Mouse (Mus musculus): ENCODE measurements around the gene Sept3. TPM values are rescaled to one million over a fixed set of nuclear protein-coding genes. Genes with fewer than 3 reads are reported as not detected.
A peak's percentile ranks its signal among the peaks of the same experiment; 100 is the strongest.

The Sept3 gene
- total RNA-seq, 2 experiments from 2014 or later, result 1.4 TPM; not detected in 1

DNA sequence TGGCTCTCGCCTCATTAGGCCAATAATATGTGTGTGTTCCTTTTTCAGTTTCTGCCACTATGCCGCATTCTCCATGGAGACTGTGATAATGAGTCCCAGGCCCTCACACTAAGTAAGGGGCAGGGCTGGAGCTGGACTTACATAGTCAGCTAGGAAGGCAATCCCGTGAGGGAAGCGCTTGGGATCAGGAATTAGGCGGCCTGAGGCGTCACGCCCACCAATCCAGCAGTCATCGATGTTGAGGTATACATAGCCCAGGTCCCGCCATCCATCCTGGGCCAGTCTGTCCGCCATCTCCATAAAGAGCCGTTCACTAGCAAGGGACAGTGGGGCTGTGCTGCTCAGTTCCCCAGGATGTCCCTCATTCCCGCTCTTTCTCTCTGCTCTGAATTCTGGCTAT is 61.9 kb downstream of the Sept3 start:
- no peak for ATAC-seq (replicated peaks; ENCODE audit: low FRiP score, low TSS enrichment, poor library complexity, severe bottlenecking)

DNA sequence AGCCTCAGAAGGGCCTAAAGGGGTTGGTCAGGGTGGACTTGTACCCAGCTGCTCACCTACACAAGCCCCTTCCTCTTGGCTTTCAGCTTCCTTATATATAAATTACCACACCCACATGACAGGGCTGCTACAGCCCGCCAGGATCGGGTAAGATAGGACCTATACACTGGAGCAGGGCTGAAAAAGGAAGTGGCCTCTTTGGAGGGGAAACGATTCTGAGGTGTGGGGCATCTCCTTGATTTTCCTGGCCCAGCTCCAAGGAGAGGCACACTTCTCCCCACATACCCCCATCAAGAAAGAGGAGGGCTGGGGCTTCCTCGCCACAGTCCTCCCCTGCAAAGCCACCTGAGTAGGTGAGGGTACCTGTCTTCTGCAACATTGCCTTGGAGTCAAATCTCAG is 63.2 kb downstream of the Sept3 start:
- no peak for ATAC-seq (replicated peaks; ENCODE audit: low FRiP score, low TSS enrichment, poor library complexity, severe bottlenecking)

DNA sequence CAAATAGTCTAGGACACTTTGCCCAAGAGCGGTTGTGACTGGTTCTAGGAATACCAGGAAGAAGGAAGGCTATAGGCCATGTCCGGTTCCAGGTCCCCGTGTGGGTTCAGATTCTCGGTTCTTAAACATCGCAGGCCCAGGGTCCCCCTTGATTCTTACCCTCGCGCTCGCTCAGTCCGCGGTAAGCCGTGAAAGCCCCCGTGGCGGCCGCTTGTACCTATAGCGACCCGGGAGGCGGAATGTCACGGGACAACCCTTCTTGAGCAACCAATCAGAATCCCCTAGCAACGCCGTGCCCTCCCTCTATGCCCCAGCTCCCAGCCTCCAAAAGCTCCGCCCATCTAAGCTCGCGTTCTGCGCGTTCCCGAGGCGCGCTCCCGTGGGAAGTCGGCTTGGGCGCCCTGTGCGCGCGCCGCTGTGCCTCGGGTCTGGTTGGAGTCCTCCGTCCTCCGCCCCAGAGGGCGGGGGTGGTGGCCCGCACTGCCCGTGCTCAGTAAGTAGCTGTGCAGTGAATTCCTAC is 64.0 kb downstream of the Sept3 start, which contains the start of the genes Naga, Pheta2 and Smdt1:
Naga (minus strand) TSS at position 333 of the 520 bp plus-strand sequence.
Pheta2 (plus strand) TSS at position 350 of the 520 bp plus-strand sequence.
Smdt1 (plus strand) TSS at position 367 of the 520 bp plus-strand sequence.
- ATAC-seq (replicated peaks; ENCODE audit: low FRiP score, low TSS enrichment, poor library complexity, severe bottlenecking), result peak; percentile 76

DNA sequence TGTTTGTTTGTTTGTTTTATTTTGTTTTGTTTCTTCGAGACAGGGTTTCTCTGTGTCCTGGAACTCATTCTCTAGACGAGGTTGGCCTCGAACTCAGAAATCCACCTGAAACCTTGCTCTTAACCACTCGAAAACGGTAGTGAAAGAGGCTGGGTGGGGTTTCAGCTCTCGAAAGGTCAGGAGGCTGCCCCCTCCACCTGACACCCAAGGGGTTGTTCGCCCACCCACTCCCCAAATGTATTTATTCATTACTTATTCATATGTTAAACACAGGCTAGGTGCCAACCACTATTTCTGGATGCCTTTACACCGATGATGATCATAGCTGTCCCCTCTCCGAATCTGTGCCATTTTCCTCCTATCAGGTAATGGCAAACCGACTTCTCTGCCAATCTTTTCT is 64.5 kb downstream of the Sept3 start:
- ATAC-seq (replicated peaks; ENCODE audit: low FRiP score, low TSS enrichment, poor library complexity, severe bottlenecking), result no peak

GRCm38 (mm10) chr15:82339634-82340254 is 65.1 kb downstream of the Sept3 start:
- ATAC-seq (replicated peaks; ENCODE audit: low FRiP score, low TSS enrichment, poor library complexity, severe bottlenecking), result no peak

- no peak for ATAC-seq (replicated peaks; ENCODE audit: low FRiP score, low TSS enrichment, poor library complexity, severe bottlenecking)
Measured at GRCm38 (mm10) chr15:82340414-82341035, 65.8 kb downstream of the Sept3 start.

DNA sequence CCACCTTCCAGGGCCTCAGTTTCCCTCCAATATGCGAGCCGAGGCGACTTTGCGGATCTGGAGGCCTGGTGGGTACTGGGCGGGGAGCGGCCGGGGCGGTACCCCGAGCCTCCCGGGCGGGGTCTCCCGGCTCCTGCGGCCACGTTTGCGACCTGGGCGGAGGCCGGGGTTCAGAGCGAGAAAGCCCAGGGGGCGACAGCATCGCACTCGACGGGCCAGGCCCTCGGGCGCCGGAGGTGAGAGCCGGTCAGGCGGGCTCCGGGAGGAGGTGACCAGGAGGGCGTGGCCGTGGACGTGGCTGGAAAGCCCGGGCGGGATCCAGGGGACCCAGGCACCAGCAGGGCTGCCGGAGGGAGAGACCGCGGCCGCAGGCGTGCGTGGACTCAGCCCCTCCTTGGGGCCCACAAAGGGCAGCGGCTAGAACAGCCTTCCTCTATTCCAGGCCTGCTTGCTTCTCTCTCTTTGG is 66.4 kb downstream of the Sept3 start:
- ATAC-seq (replicated peaks; ENCODE audit: low FRiP score, low TSS enrichment, poor library complexity, severe bottlenecking), result 0 out of 2 replicates have a peak, but pooled peaks have one; percentile 0

DNA sequence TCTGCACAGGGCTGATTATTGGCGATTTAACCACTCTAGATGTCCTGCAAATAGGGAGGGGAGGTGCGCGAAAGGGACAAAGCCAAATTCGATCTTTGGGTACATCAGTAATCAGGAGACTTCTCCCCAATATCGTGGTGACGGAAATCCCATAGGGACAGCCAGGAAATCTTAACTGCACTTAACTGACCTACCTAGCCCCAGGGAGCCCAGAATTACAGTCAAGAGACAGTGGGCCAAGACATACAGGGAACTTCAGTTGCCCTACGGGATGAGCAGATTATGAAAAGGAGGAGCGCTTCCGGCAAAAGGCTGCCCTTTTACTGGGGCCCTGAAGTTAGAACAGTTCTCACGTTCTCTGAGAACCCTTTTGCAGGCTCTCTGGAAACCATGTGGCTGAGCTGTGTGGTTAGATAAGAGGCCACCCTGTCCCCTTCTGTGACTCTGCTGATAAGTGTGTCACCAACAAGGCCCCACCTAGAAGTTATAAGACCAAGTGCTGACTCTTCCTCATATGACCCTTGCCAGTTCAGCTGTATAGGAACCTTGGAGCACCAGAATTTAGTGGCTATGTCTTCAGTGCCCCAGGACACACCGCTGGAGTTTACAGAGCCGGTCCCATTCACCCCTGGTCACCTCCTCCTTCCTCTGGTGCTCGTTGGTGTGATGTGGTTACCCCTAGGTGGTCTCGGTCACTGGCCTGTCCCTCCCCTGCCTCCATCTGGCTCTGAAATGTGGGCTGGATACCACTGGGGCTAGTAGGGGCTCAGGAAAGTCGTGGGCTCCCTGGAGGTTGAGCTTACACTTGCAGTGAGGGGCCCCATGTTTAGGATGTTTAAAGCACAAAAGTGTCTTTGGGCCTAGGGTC is 67.2 kb downstream of the Sept3 start:
- ATAC-seq (replicated peaks; ENCODE audit: low FRiP score, low TSS enrichment, poor library complexity, severe bottlenecking), result peak; percentile 66

DNA sequence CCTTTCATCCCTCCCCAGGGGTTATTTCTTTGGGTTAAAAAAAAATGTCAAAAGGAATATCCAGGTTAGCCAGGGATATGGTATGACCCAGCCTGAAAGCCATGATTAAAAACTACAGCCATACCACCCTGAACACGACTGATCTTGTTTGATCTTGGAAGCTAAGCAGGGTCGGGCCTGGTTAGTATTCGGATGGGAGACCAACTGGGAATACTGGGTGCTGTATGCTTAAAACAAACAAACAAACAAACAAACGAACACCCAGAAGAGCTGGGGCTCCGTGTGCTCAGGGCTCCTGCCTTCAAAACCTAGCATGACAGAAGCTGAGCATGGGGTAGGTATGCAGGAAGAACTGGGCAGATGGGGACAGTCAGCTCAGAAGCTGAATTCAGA is 67.8 kb downstream of the Sept3 start:
- ATAC-seq (replicated peaks; ENCODE audit: low FRiP score, low TSS enrichment, poor library complexity, severe bottlenecking), result no peak

DNA sequence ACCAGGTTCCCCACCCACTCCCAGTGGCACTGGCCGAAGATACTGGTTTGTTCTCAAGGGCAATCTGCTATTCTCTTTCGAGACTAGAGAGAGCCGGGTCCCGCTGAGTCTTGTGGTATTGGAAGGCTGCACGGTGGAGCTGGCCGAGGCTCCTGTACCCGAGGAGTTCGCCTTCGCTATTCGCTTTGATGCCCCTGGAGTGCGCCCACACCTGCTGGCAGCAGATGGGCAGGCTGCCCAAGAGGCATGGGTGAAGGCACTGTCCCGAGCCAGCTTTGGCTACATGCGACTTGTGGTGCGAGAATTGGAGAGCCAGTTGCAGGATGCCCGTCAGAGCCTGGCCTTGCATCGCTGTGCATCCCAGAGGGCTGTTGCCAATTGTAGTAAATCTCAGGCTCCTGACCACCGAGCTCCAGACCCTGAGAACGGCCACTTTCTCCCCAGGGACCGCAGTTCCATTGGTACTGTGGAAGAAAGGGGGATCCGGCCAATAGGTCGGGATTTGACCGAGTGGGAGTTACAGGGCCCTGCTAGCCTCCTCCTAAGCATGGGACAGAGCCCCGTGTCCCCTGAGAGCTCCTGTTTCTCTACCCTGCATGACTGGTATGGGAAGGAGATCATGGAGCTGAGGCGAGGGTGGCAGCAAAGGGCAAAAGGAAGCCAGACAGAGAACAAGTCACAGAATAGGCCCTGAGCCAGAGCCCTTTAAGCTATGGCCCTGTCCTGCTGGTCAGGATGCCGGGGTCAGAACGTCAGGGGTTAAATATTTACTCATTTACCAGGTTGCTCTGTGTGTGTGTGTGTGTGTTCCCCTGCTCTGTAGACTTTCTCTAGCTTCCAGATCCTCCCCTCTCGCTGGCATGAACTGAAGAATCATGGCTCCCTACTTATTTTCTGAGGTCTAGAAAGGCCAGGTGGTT is 68.9 kb downstream of the Sept3 start:
- ATAC-seq (replicated peaks; ENCODE audit: low FRiP score, low TSS enrichment, poor library complexity, severe bottlenecking), result no peak

Other genes with a start within 250 kb of the Sept3 start
- 48.8 and 51.6 TPM in 2 replicates for gene Desi1, start 241.0 kb upstream of the Sept3 start, total RNA-seq (2014; fragmentation: Nextera tagmentation)
- 8.0 and 22.3 TPM in 2 replicates for gene Desi1, start 241.0 kb upstream of the Sept3 start, total RNA-seq (2017)
- 295 and 336 TPM in 2 replicates for gene Snu13, start 227.3 kb upstream of the Sept3 start, total RNA-seq (2014; fragmentation: Nextera tagmentation)
- gene Snu13, start 227.3 kb upstream of the Sept3 start, total RNA-seq (2017), result 286 and 307 TPM in 2 replicates
- not detected in 2 replicates for gene 4930407I10Rik, start 215.7 kb upstream of the Sept3 start, total RNA-seq (2014; fragmentation: Nextera tagmentation)
- not detected in 2 replicates for gene 4930407I10Rik, start 215.7 kb upstream of the Sept3 start, total RNA-seq (2017)
- gene Mei1, start 204.9 kb upstream of the Sept3 start, total RNA-seq (2014; fragmentation: Nextera tagmentation), result not detected in 2 replicates
- gene Mei1, start 204.9 kb upstream of the Sept3 start, total RNA-seq (2017), result not detected in 2 replicates
- gene Ccdc134, start 147.0 kb upstream of the Sept3 start, total RNA-seq (2014; fragmentation: Nextera tagmentation), result 14.3 and 17.4 TPM in 2 replicates
- 11.8 and 17.4 TPM in 2 replicates for gene Ccdc134, start 147.0 kb upstream of the Sept3 start, total RNA-seq (2017)
- gene Srebf2, start 127.7 kb upstream of the Sept3 start, total RNA-seq (2014; fragmentation: Nextera tagmentation), result 41.0 and 43.3 TPM in 2 replicates
- gene Srebf2, start 127.7 kb upstream of the Sept3 start, total RNA-seq (2017), result 24.7 and 26.0 TPM in 2 replicates
- not detected in 2 replicates for gene Shisa8, start 62.1 kb upstream of the Sept3 start, total RNA-seq (2014; fragmentation: Nextera tagmentation)
- gene Shisa8, start 62.1 kb upstream of the Sept3 start, total RNA-seq (2017), result not detected in 2 replicates
- gene Tnfrsf13c, start 50.5 kb upstream of the Sept3 start, total RNA-seq (2014; fragmentation: Nextera tagmentation), result 0.49 and 1.2 TPM in 2 replicates
- 0.46 and 0.75 TPM in 2 replicates for gene Tnfrsf13c, start 50.5 kb upstream of the Sept3 start, total RNA-seq (2017)
- 20.7 and 53.8 TPM in 2 replicates for gene Cenpm, start 30.1 kb upstream of the Sept3 start, total RNA-seq (2014; fragmentation: Nextera tagmentation)
- gene Cenpm, start 30.1 kb upstream of the Sept3 start, total RNA-seq (2017), result 19.0 and 23.2 TPM in 2 replicates
- gene 1500009C09Rik, start 22.5 kb upstream of the Sept3 start, total RNA-seq (2014; fragmentation: Nextera tagmentation), result not detected in 2 replicates
- gene 1500009C09Rik, start 22.5 kb upstream of the Sept3 start, total RNA-seq (2017), result not detected in 2 replicates
- gene Wbp2nl, start 24.1 kb downstream of the Sept3 start, total RNA-seq (2014; fragmentation: Nextera tagmentation), result 0.77 TPM in 1 of 2 replicates, not detected in the other
- not detected in 2 replicates for gene Wbp2nl, start 24.1 kb downstream of the Sept3 start, total RNA-seq (2017)
- 16.9 and 34.9 TPM in 2 replicates for gene Naga, start 64.0 kb downstream of the Sept3 start, total RNA-seq (2014; fragmentation: Nextera tagmentation)
- 17.9 and 24.4 TPM in 2 replicates for gene Naga, start 64.0 kb downstream of the Sept3 start, total RNA-seq (2017)
- 26.4 and 26.9 TPM in 2 replicates for gene Pheta2, start 64.0 kb downstream of the Sept3 start, total RNA-seq (2014; fragmentation: Nextera tagmentation)
- gene Pheta2, start 64.0 kb downstream of the Sept3 start, total RNA-seq (2017), result 21.3 and 24.9 TPM in 2 replicates
- 115 and 141 TPM in 2 replicates for gene Smdt1, start 64.1 kb downstream of the Sept3 start, total RNA-seq (2014; fragmentation: Nextera tagmentation)
- 40.8 and 61.0 TPM in 2 replicates for gene Smdt1, start 64.1 kb downstream of the Sept3 start, total RNA-seq (2017)
- 273 and 274 TPM in 2 replicates for gene Ndufa6, start 79.4 kb downstream of the Sept3 start, total RNA-seq (2014; fragmentation: Nextera tagmentation)
- 71.1 and 145 TPM in 2 replicates for gene Ndufa6, start 79.4 kb downstream of the Sept3 start, total RNA-seq (2017)
- 4.8 TPM in 1 of 2 replicates, not detected in the other for gene Cyp2d22, start 105.4 kb downstream of the Sept3 start, total RNA-seq (2014; fragmentation: Nextera tagmentation)
- gene Cyp2d22, start 105.4 kb downstream of the Sept3 start, total RNA-seq (2017), result 0.46 TPM in 1 of 2 replicates, not detected in the other
- not detected in 2 replicates for gene Cyp2d11, start 119.1 kb downstream of the Sept3 start, total RNA-seq (2014; fragmentation: Nextera tagmentation)
- gene Cyp2d11, start 119.1 kb downstream of the Sept3 start, total RNA-seq (2017), result not detected in 2 replicates
- not detected in 2 replicates for gene Cyp2d10, start 132.3 kb downstream of the Sept3 start, total RNA-seq (2014; fragmentation: Nextera tagmentation)
- gene Cyp2d10, start 132.3 kb downstream of the Sept3 start, total RNA-seq (2017), result not detected in 2 replicates
- not detected in 2 replicates for gene Cyp2d9, start 158.5 kb downstream of the Sept3 start, total RNA-seq (2014; fragmentation: Nextera tagmentation)
- gene Cyp2d9, start 158.5 kb downstream of the Sept3 start, total RNA-seq (2017), result not detected in 2 replicates

Data from megakaryocyte-erythroid progenitor cell, adult 5-6 weeks (primary cell).